Mouse (Mus musculus): ENCODE data around the gene Grik4. TPM values are rescaled to one million over a fixed set of nuclear protein-coding genes. Genes with fewer than 3 reads are reported as not detected.

Grik4 gene
- polyA plus RNA-seq, 1 experiment from 2014 or later, result 1.1 TPM

GRCm38 (mm10) chr9:42728472-42728871 is 215.8 kb downstream of the Grik4 start:
- H3K4me1 ChIP-seq (ENCODE audit: control insufficient read depth, insufficient read depth, low read length), result peaks cover 25% of the 10 kb centered on the region
- no peaks in the 10 kb centered on the region for H3K9me3 ChIP-seq (ENCODE audit: control insufficient read depth, low read length)
- WGBS, result 57% methylated on average over 6 of the region's 6 CpGs
- no peaks in the 10 kb centered on the region for H3K36me3 ChIP-seq (ENCODE audit: control insufficient read depth, insufficient read depth, low read length)
- H3K4me3 ChIP-seq (ENCODE audit: low read length), result no peak overlapping the region
- no peaks in the 10 kb centered on the region for H3K27me3 ChIP-seq (replicated peaks; ENCODE audit: control insufficient read depth, insufficient read depth, low read length)
- ATAC-seq, result no peak
- no peak overlapping the region for H3K4me2 ChIP-seq (ENCODE audit: low read depth, low read length)
- H3K27ac ChIP-seq (ENCODE audit: low read length), result peak overlapping the region; percentile 80
- no peak overlapping the region for H3K9ac ChIP-seq (ENCODE audit: low read depth, low read length)

DNA sequence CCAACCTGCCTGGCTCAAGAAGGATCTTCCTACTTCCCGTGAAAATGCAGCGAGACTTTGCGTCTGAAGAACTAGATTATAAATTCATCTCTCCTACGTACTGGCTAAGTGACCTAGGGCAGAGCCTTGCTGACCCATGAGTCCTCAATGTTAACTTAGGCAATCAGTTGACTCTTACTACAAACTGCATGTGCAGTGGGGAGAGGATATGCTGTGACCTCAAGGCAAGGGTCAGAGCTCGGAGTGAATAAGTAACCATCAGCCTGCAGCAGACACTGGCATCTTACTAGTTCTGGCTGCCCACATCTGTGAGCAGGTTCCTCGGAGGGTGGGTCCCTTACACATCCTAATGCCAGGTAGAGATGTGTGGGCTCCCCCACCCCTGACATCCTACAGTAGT is 216.6 kb downstream of the Grik4 start:
- Histone ChIP-seq H3K27ac (ENCODE audit: low read length) (peak overlapping the region; percentile 80), H3K4me1 (ENCODE audit: control insufficient read depth, insufficient read depth, low read length) (peaks cover 32% of the 10 kb centered on the region), H3K36me3 (ENCODE audit: control insufficient read depth, insufficient read depth, low read length) (no peaks in the 10 kb centered on the region), H3K4me3 (ENCODE audit: low read length) (no peak overlapping the region), H3K4me2 (ENCODE audit: low read depth, low read length) (peak overlapping the region; percentile 3), H3K9me3 (ENCODE audit: control insufficient read depth, low read length) (no peaks in the 10 kb centered on the region), H3K9ac (ENCODE audit: low read depth, low read length) (no peak overlapping the region), H3K27me3 (replicated peaks; ENCODE audit: control insufficient read depth, insufficient read depth, low read length) (no peaks in the 10 kb centered on the region)
- WGBS, result 60% methylated on average over 6 of the region's 6 CpGs
- peak; percentile 68 for ATAC-seq

- Histone ChIP-seq H3K4me1 (ENCODE audit: control insufficient read depth, insufficient read depth, low read length) (peaks cover 34% of the 10 kb centered on the region), H3K9ac (ENCODE audit: low read depth, low read length) (no peak overlapping the region), H3K27me3 (replicated peaks; ENCODE audit: control insufficient read depth, insufficient read depth, low read length) (no peaks in the 10 kb centered on the region), H3K27ac (ENCODE audit: low read length) (peak overlapping the region; percentile 85), H3K36me3 (ENCODE audit: control insufficient read depth, insufficient read depth, low read length) (no peaks in the 10 kb centered on the region), H3K4me2 (ENCODE audit: low read depth, low read length) (peak overlapping the region; percentile 3), H3K9me3 (ENCODE audit: control insufficient read depth, low read length) (no peaks in the 10 kb centered on the region), H3K4me3 (ENCODE audit: low read length) (no peak overlapping the region)
- WGBS, result 54% methylated on average over 5 of the region's 5 CpGs
- ATAC-seq, result peak; percentile 95
Observed at GRCm38 (mm10) chr9:42727186-42727585, 217.1 kb downstream of the Grik4 start.

DNA sequence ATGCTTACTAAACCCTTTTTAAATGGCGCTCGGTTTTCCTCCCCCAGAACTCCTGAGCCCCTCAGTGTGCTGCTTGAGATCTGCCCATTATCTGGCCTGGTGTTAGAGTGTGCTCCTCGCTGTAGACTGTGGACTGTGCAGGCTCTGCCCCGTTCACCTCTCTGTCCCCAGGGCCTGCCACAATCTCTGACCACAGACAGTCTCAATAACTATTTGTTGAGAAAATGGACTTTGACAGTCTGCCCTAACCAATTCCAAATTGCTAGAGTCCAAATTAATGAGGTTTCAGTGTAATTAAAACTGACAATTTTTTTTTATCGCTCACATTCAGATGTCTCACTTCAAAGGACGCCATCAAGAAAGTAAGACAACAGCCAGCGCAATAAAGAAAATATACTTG is 220.2 kb downstream of the Grik4 start:
- no peaks in the 10 kb centered on the region for H3K27me3 ChIP-seq (replicated peaks; ENCODE audit: control insufficient read depth, insufficient read depth, low read length)
- no peak for ATAC-seq
- no peak overlapping the region for H3K4me3 ChIP-seq (ENCODE audit: low read length)
- H3K27ac ChIP-seq (ENCODE audit: low read length), result no peak overlapping the region
- H3K9ac ChIP-seq (ENCODE audit: low read depth, low read length), result no peak overlapping the region
- H3K9me3 ChIP-seq (ENCODE audit: control insufficient read depth, low read length), result no peaks in the 10 kb centered on the region
- no peaks in the 10 kb centered on the region for H3K36me3 ChIP-seq (ENCODE audit: control insufficient read depth, insufficient read depth, low read length)
- H3K4me1 ChIP-seq (ENCODE audit: control insufficient read depth, insufficient read depth, low read length), result peaks cover 32% of the 10 kb centered on the region
- H3K4me2 ChIP-seq (ENCODE audit: low read depth, low read length), result no peak overlapping the region
- WGBS, result 72% methylated on average over 7 of the region's 7 CpGs

GRCm38 (mm10) chr9:42722501-42722900 is 221.8 kb downstream of the Grik4 start:
- Histone ChIP-seq H3K9ac (ENCODE audit: low read depth, low read length) (no peak overlapping the region), H3K27ac (ENCODE audit: low read length) (no peak overlapping the region), H3K4me1 (ENCODE audit: control insufficient read depth, insufficient read depth, low read length) (peaks cover 23% of the 10 kb centered on the region), H3K9me3 (ENCODE audit: control insufficient read depth, low read length) (no peaks in the 10 kb centered on the region), H3K36me3 (ENCODE audit: control insufficient read depth, insufficient read depth, low read length) (no peaks in the 10 kb centered on the region), H3K27me3 (replicated peaks; ENCODE audit: control insufficient read depth, insufficient read depth, low read length) (no peaks in the 10 kb centered on the region), H3K4me2 (ENCODE audit: low read depth, low read length) (no peak overlapping the region), H3K4me3 (ENCODE audit: low read length) (no peak overlapping the region)
- WGBS, result 27% methylated on average over 4 of the region's 4 CpGs
- no peak for ATAC-seq

GRCm38 (mm10) chr9:42721718-42722117 is 222.6 kb downstream of the Grik4 start:
- Histone ChIP-seq H3K36me3 (ENCODE audit: control insufficient read depth, insufficient read depth, low read length) (no peaks in the 10 kb centered on the region), H3K4me3 (ENCODE audit: low read length) (no peak overlapping the region), H3K27ac (ENCODE audit: low read length) (no peak overlapping the region), H3K4me2 (ENCODE audit: low read depth, low read length) (no peak overlapping the region), H3K27me3 (replicated peaks; ENCODE audit: control insufficient read depth, insufficient read depth, low read length) (no peaks in the 10 kb centered on the region), H3K9ac (ENCODE audit: low read depth, low read length) (no peak overlapping the region), H3K9me3 (ENCODE audit: control insufficient read depth, low read length) (no peaks in the 10 kb centered on the region), H3K4me1 (ENCODE audit: control insufficient read depth, insufficient read depth, low read length) (peaks cover 21% of the 10 kb centered on the region)
- WGBS, result 94% methylated on average over 9 of the region's 9 CpGs
- no peak for ATAC-seq

GRCm38 (mm10) chr9:42721146-42721545 is 223.1 kb downstream of the Grik4 start:
- Histone ChIP-seq H3K4me2 (ENCODE audit: low read depth, low read length) (no peak overlapping the region), H3K4me1 (ENCODE audit: control insufficient read depth, insufficient read depth, low read length) (peaks cover 17% of the 10 kb centered on the region), H3K36me3 (ENCODE audit: control insufficient read depth, insufficient read depth, low read length) (no peaks in the 10 kb centered on the region), H3K9me3 (ENCODE audit: control insufficient read depth, low read length) (no peaks in the 10 kb centered on the region), H3K27me3 (replicated peaks; ENCODE audit: control insufficient read depth, insufficient read depth, low read length) (no peaks in the 10 kb centered on the region), H3K27ac (ENCODE audit: low read length) (no peak overlapping the region), H3K4me3 (ENCODE audit: low read length) (no peak overlapping the region), H3K9ac (ENCODE audit: low read depth, low read length) (no peak overlapping the region)
- 74% methylated on average over 4 of the region's 4 CpGs for WGBS
- no peak for ATAC-seq

DNA sequence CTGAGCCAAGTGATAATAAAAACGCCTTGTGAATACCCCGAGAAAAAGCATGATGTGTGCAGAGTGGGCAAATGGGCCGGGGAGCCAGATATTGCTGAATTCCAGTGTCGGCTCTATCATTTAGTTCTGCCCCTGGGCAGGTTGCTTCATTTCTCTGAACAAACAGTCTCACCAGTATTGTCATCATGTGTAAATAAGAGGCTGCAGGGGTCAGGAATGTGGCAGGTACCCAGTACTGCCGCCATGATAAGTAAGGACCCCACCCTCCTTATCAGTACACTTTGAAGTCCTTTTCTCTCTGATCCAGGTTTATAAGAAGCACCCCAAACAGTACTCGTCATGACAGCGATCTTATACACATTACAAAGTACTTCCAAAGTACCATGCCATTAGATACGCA is 230.4 kb downstream of the Grik4 start:
- Histone ChIP-seq H3K4me2 (ENCODE audit: low read depth, low read length) (no peak overlapping the region), H3K27ac (ENCODE audit: low read length) (no peak overlapping the region), H3K9ac (ENCODE audit: low read depth, low read length) (no peak overlapping the region), H3K36me3 (ENCODE audit: control insufficient read depth, insufficient read depth, low read length) (no peaks in the 10 kb centered on the region), H3K4me1 (ENCODE audit: control insufficient read depth, insufficient read depth, low read length) (peaks cover 5% of the 10 kb centered on the region; the same call in 1 of the 2 replicates), H3K4me3 (ENCODE audit: low read length) (no peak overlapping the region), H3K27me3 (replicated peaks; ENCODE audit: control insufficient read depth, insufficient read depth, low read length) (no peaks in the 10 kb centered on the region), H3K9me3 (ENCODE audit: control insufficient read depth, low read length) (no peaks in the 10 kb centered on the region)
- no peak; the same call in 1 of the 2 replicates for ATAC-seq
- WGBS, result 59% methylated on average over 8 of the region's 8 CpGs

DNA sequence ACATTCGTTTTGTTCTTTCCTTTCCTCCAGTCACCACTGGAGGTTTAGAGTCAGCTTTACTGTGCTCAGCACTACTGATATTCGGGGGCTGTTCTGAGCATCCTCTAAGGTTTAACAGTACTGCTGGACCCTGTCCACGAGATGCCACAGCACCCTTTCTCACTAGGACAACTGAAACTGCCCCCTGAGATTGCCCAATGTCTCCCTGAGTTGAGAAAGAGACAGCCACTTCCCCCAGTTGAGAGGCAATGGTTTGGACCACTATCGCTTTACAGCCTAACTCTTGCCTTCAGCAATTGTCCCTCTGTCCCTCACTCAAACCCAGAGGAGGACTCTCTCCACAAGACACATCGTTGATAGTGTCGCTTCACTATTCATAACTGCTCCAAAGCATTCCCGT is 238.4 kb downstream of the Grik4 start:
- no peak overlapping the region for H3K9ac ChIP-seq (ENCODE audit: low read depth, low read length)
- H3K9me3 ChIP-seq (ENCODE audit: control insufficient read depth, low read length), result no peaks in the 10 kb centered on the region
- 83% methylated on average over 7 of the region's 7 CpGs for WGBS
- H3K4me2 ChIP-seq (ENCODE audit: low read depth, low read length), result no peak overlapping the region
- ATAC-seq, result no peak
- H3K4me3 ChIP-seq (ENCODE audit: low read length), result no peak overlapping the region
- H3K36me3 ChIP-seq (ENCODE audit: control insufficient read depth, insufficient read depth, low read length), result no peaks in the 10 kb centered on the region
- H3K27ac ChIP-seq (ENCODE audit: low read length), result no peak overlapping the region
- H3K27me3 ChIP-seq (replicated peaks; ENCODE audit: control insufficient read depth, insufficient read depth, low read length), result no peaks in the 10 kb centered on the region
- no peaks in the 10 kb centered on the region for H3K4me1 ChIP-seq (ENCODE audit: control insufficient read depth, insufficient read depth, low read length)

DNA sequence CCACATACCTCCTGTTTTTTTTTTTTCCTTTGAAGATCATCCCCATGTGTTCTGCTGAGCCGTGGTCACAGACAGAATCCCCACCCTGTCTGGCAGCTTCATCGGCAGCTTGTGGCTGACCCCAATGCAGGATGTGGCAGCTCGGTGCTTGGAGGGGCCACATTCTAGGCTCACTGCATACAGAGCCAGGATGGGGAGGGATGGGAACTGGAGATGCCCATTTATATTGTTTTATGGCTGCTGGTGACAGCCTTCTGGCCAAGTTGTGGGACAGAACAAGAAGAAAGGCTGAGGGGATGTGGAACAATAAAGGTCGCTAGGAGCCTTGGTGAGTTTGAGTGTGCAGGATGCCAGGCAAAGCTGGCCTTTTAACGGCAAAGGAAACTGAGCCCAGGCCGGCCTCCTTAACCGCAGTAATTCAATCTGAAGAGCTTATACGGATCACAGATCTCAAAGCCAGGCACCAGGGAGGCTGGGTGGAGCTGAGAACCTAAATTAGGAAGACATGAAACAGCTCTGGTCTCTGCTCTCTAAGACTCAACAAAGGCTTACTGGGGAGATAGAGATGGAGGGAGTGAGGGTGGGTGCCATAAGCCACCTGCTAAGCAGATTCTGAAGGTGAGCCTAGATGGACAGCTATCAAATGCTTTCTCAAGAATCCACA is 241.0 kb downstream of the Grik4 start:
- Histone ChIP-seq H3K36me3 (ENCODE audit: control insufficient read depth, insufficient read depth, low read length) (no peaks in the 10 kb centered on the region), H3K27ac (ENCODE audit: low read length) (no peak overlapping the region), H3K4me1 (ENCODE audit: control insufficient read depth, insufficient read depth, low read length) (no peaks in the 10 kb centered on the region), H3K27me3 (replicated peaks; ENCODE audit: control insufficient read depth, insufficient read depth, low read length) (no peaks in the 10 kb centered on the region), H3K9ac (ENCODE audit: low read depth, low read length) (no peak overlapping the region), H3K9me3 (ENCODE audit: control insufficient read depth, low read length) (no peaks in the 10 kb centered on the region), H3K4me2 (ENCODE audit: low read depth, low read length) (no peak overlapping the region), H3K4me3 (ENCODE audit: low read length) (no peak overlapping the region)
- ATAC-seq, result no peak
- WGBS, result 45% methylated on average over 8 of the region's 8 CpGs
